Mouse (Mus musculus): ENCODE measurements around the gene 1700019D03Rik. TPM values are rescaled to one million over a fixed set of nuclear protein-coding genes. Genes with fewer than 3 reads are reported as not detected.

Gene 1700019D03Rik
- polyA plus RNA-seq (2012; rRNA removed): 0.40 and 0.41 TPM in 2 replicates

DNA sequence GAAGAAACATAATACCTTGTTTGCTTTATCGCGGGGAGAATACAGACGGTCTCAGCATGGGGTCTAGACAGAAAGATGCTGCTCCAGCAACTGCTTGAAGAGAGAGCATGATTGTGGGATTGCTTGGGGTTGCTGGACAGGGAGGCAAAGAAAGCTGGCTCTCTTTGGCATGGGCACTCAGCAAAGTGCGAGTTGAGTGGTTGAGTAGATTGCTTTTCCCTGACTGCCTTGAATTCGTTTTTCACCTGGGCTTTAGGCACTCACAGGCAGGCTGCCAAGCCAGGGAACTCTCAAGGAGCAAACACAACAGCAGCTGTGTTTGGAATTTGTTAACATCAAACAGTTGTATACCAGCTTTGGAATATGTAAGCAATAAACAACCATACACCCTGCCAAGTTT, at the start of gene 1700019D03Rik:
Gene 1700019D03Rik (minus strand): TSS at position 101 of the 400 bp plus-strand sequence.

DNA sequence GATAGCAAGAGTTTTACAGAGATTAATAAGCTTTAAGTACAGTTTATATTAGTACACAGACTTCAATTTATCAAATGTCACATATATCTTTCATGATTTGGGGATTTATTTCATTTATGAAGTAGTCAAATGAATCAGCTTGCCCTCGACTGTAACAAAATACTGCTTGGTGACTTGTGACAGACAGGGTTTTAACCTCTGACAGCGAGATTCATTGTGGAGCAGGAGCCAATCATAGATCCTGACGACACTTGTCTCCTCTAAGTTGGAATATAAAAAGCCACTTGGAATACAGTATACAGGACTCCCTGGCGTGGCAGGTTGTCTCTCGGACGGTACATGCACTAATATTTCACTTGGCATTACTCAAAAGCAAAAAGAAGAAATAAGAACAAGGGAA, 41.4 kb upstream of the 1700019D03Rik start, which contains the start of gene Mstn:
Gene Mstn (plus strand): TSS at position 301 of the 400 bp plus-strand sequence.

Other genes starting within 250 kb of the 1700019D03Rik start
- gene Inpp1, start 202.5 kb downstream of the 1700019D03Rik start, polyA plus RNA-seq (2012; rRNA removed): 1.2 and 1.7 TPM in 2 replicates
- 13.4 and 14.4 TPM in 2 replicates for gene Hibch, start 175.2 kb downstream of the 1700019D03Rik start, polyA plus RNA-seq (2012; rRNA removed)
- gene Mstn, start 41.5 kb upstream of the 1700019D03Rik start, polyA plus RNA-seq (2012; rRNA removed): 0.03 TPM in 1 of 2 replicates, not detected in the other
- not detected in 2 replicates for gene 1700019A02Rik, start 167.5 kb upstream of the 1700019D03Rik start, polyA plus RNA-seq (2012; rRNA removed)

Data from stomach, adult 2 months (tissue).